Mouse (Mus musculus) brain, embryonic 18.5 days (tissue): ENCODE results near the gene Ntf3.

Experiments
- DNase-seq: peaks from one replicate; pipeline ENCODE4 v3.0.0-alpha.2; 2012; ENCODE audit warnings: low read depth, low spot score

The Ntf3 gene

GRCm38 (mm10) chr6:126166548-126167207, at the start of gene Ntf3:
Gene Ntf3, minus strand, starts transcription at chr6:126166910.
- DNase-seq = no peak

- no peak for DNase-seq
Observed at GRCm38 (mm10) chr6:126213330-126213729, 46.6 kb upstream of the Ntf3 start.

- DNase-seq = no peak
Observed at GRCm38 (mm10) chr6:126203366-126203765, 36.7 kb upstream of the Ntf3 start.

GRCm38 (mm10) chr6:126202959-126203358, 36.2 kb upstream of the Ntf3 start:
- no peak for DNase-seq

- DNase-seq = no peak
Observed at GRCm38 (mm10) chr6:126201721-126202120, 35.0 kb upstream of the Ntf3 start.

GRCm38 (mm10) chr6:126199916-126200315, 33.2 kb upstream of the Ntf3 start:
- no peak for DNase-seq

GRCm38 (mm10) chr6:126194760-126195159, 28.1 kb upstream of the Ntf3 start:
- no peak for DNase-seq

GRCm38 (mm10) chr6:126190218-126190871, 23.6 kb upstream of the Ntf3 start:
- no peak for DNase-seq

GRCm38 (mm10) chr6:126187400-126187799, 20.7 kb upstream of the Ntf3 start:
- no peak for DNase-seq

- no peak for DNase-seq
Observed at GRCm38 (mm10) chr6:126186116-126186515, 19.4 kb upstream of the Ntf3 start.

- DNase-seq = no peak
Observed at GRCm38 (mm10) chr6:126172071-126172470, 5.4 kb upstream of the Ntf3 start.

GRCm38 (mm10) chr6:126170772-126171171, 4.1 kb upstream of the Ntf3 start:
- no peak for DNase-seq

- peak; percentile 32 for DNase-seq
Observed at GRCm38 (mm10) chr6:126167731-126168130, 1.0 kb upstream of the Ntf3 start.

GRCm38 (mm10) chr6:126167208-126167590, 489 bp upstream of the Ntf3 start:
- no peak for DNase-seq

GRCm38 (mm10) chr6:126165591-126166155, 1.0 kb downstream of the Ntf3 start:
- DNase-seq = no peak

- no peak for DNase-seq
Observed at GRCm38 (mm10) chr6:126164781-126165180, 1.9 kb downstream of the Ntf3 start.

GRCm38 (mm10) chr6:126163861-126164755, 2.6 kb downstream of the Ntf3 start:
- DNase-seq = no peak

GRCm38 (mm10) chr6:126163181-126163621, 3.5 kb downstream of the Ntf3 start:
- DNase-seq = no peak

- DNase-seq = no peak
Observed at GRCm38 (mm10) chr6:126162351-126162758, 4.4 kb downstream of the Ntf3 start.

GRCm38 (mm10) chr6:126161571-126162340, 5.0 kb downstream of the Ntf3 start:
- DNase-seq = no peak

- DNase-seq = no peak
Observed at GRCm38 (mm10) chr6:126160067-126160411, 6.7 kb downstream of the Ntf3 start.
